Mouse (Mus musculus): ENCODE results near the gene Zbtb37. TPM values are rescaled to one million over a fixed set of nuclear protein-coding genes. Genes with fewer than 3 reads are reported as not detected.
"Not testable (repeated sequence)": the region's sequence is repeated elsewhere in the genome, so short reads cannot be mapped to it uniquely, and the experiment has no call there.

Zbtb37 gene
- polyA plus RNA-seq, 1 experiment from 2014 or later = 8.3 TPM

- peaks cover 6% of the 10 kb centered on the region; the same call in 1 of the 2 replicates for H3K4me1 ChIP-seq
- no peaks in the 10 kb centered on the region for H3K9me3 ChIP-seq (replicated peaks)
- no peak overlapping the region for H3K4me2 ChIP-seq
- peaks cover 47% of the 10 kb centered on the region for H3K36me3 ChIP-seq
- H3K4me3 ChIP-seq (replicated peaks) = no peak overlapping the region
- H3K27ac ChIP-seq = no peak overlapping the region
- WGBS = 91% methylated on average over 3 of the region's 3 CpGs
- no peak for ATAC-seq (replicated peaks; ENCODE audit: low FRiP score)
- no peaks in the 10 kb centered on the region for H3K27me3 ChIP-seq
- H3K9ac ChIP-seq = no peak overlapping the region
Measured at GRCm38 (mm10) chr1:161030058-161030457, 4.6 kb downstream of the Zbtb37 start.

- H3K9me3 ChIP-seq (replicated peaks); H3K9ac ChIP-seq; H3K4me3 ChIP-seq (replicated peaks); H3K27me3 ChIP-seq; H3K4me2 ChIP-seq; H3K27ac ChIP-seq; ATAC-seq (replicated peaks; ENCODE audit: low FRiP score); H3K4me1 ChIP-seq: not testable (repeated sequence)
- 92% methylated on average over 1 of the region's 1 CpGs for WGBS
- peaks cover 47% of the 10 kb centered on the region for H3K36me3 ChIP-seq
Measured at GRCm38 (mm10) chr1:161028427-161028826, 6.2 kb downstream of the Zbtb37 start.

- Histone ChIP-seq H3K4me2 (no peak overlapping the region), H3K27ac (no peak overlapping the region), H3K36me3 (peaks cover 42% of the 10 kb centered on the region), H3K9ac (no peak overlapping the region), H3K27me3 (no peaks in the 10 kb centered on the region), H3K4me1 (no peaks in the 10 kb centered on the region), H3K9me3 (replicated peaks) (no peaks in the 10 kb centered on the region), H3K4me3 (replicated peaks) (no peak overlapping the region)
- ATAC-seq (replicated peaks; ENCODE audit: low FRiP score) = no peak
- WGBS = 87% methylated on average over 2 of the region's 2 CpGs
Measured at GRCm38 (mm10) chr1:161027196-161027595, 7.5 kb downstream of the Zbtb37 start.

GRCm38 (mm10) chr1:161025410-161026210 is 9.0 kb downstream of the Zbtb37 start:
- H3K4me2 ChIP-seq = no peak overlapping the region
- no peak for ATAC-seq (replicated peaks; ENCODE audit: low FRiP score)
- H3K27me3 ChIP-seq = no peaks in the 10 kb centered on the region
- H3K4me3 ChIP-seq (replicated peaks) = no peak overlapping the region
- H3K9ac ChIP-seq = no peak overlapping the region
- no peaks in the 10 kb centered on the region for H3K9me3 ChIP-seq (replicated peaks)
- WGBS = 76% methylated on average over 5 of the region's 5 CpGs
- H3K4me1 ChIP-seq = no peaks in the 10 kb centered on the region
- H3K36me3 ChIP-seq = peaks cover 31% of the 10 kb centered on the region
- H3K27ac ChIP-seq = no peak overlapping the region

- Histone ChIP-seq H3K4me2 (no peak overlapping the region), H3K9me3 (replicated peaks) (no peaks in the 10 kb centered on the region), H3K9ac (no peak overlapping the region), H3K36me3 (peaks cover 39% of the 10 kb centered on the region), H3K27ac (no peak overlapping the region), H3K4me1 (no peaks in the 10 kb centered on the region), H3K27me3 (no peaks in the 10 kb centered on the region), H3K4me3 (replicated peaks) (no peak overlapping the region)
- WGBS = 95% methylated on average over 14 of the region's 14 CpGs
- no peak for ATAC-seq (replicated peaks; ENCODE audit: low FRiP score)
Measured at GRCm38 (mm10) chr1:161020051-161020450, 14.6 kb downstream of the Zbtb37 start.

- H3K9me3 ChIP-seq (replicated peaks) = no peaks in the 10 kb centered on the region
- ATAC-seq (replicated peaks; ENCODE audit: low FRiP score) = no peak
- no peaks in the 10 kb centered on the region for H3K27me3 ChIP-seq
- no peak overlapping the region for H3K9ac ChIP-seq
- no peak overlapping the region for H3K4me3 ChIP-seq (replicated peaks)
- H3K4me1 ChIP-seq = no peaks in the 10 kb centered on the region
- 91% methylated on average over 2 of the region's 2 CpGs for WGBS
- no peak overlapping the region for H3K4me2 ChIP-seq
- no peak overlapping the region for H3K27ac ChIP-seq
- H3K36me3 ChIP-seq = peaks cover 60% of the 10 kb centered on the region
Measured at GRCm38 (mm10) chr1:161016378-161016777, 18.3 kb downstream of the Zbtb37 start.

- no peak for ATAC-seq (replicated peaks; ENCODE audit: low FRiP score)
- Histone ChIP-seq H3K4me3 (replicated peaks) (no peak overlapping the region), H3K27ac (no peak overlapping the region), H3K4me2 (no peak overlapping the region), H3K9ac (no peak overlapping the region), H3K36me3 (peaks cover 43% of the 10 kb centered on the region), H3K4me1 (no peaks in the 10 kb centered on the region), H3K9me3 (replicated peaks) (no peaks in the 10 kb centered on the region), H3K27me3 (no peaks in the 10 kb centered on the region)
- WGBS = 61% methylated on average over 4 of the region's 4 CpGs
Measured at GRCm38 (mm10) chr1:161010436-161010835, 24.2 kb downstream of the Zbtb37 start.

GRCm38 (mm10) chr1:161008038-161008437 is 26.6 kb downstream of the Zbtb37 start:
- H3K4me1 ChIP-seq = no peaks in the 10 kb centered on the region
- 92% methylated on average over 2 of the region's 2 CpGs for WGBS
- no peaks in the 10 kb centered on the region for H3K27me3 ChIP-seq
- peaks cover 42% of the 10 kb centered on the region for H3K36me3 ChIP-seq
- no peak for ATAC-seq (replicated peaks; ENCODE audit: low FRiP score)
- no peak overlapping the region for H3K9ac ChIP-seq
- no peaks in the 10 kb centered on the region for H3K9me3 ChIP-seq (replicated peaks)
- H3K27ac ChIP-seq = no peak overlapping the region
- H3K4me3 ChIP-seq (replicated peaks) = no peak overlapping the region
- H3K4me2 ChIP-seq = no peak overlapping the region

GRCm38 (mm10) chr1:161006471-161006870 is 28.2 kb downstream of the Zbtb37 start:
- Histone ChIP-seq H3K4me3 (replicated peaks) (no peak overlapping the region), H3K9ac (no peak overlapping the region), H3K27ac (no peak overlapping the region), H3K36me3 (peaks cover 29% of the 10 kb centered on the region), H3K9me3 (replicated peaks) (no peaks in the 10 kb centered on the region), H3K4me1 (no peaks in the 10 kb centered on the region), H3K4me2 (no peak overlapping the region), H3K27me3 (no peaks in the 10 kb centered on the region)
- 84% methylated on average over 5 of the region's 5 CpGs for WGBS
- no peak for ATAC-seq (replicated peaks; ENCODE audit: low FRiP score)

- ATAC-seq (replicated peaks; ENCODE audit: low FRiP score) = no peak
- WGBS = 38% methylated on average over 3 of the region's 3 CpGs
- H3K4me1 ChIP-seq = no peaks in the 10 kb centered on the region
Measured at GRCm38 (mm10) chr1:161005526-161005925, 29.1 kb downstream of the Zbtb37 start.

GRCm38 (mm10) chr1:161004942-161005341 is 29.7 kb downstream of the Zbtb37 start:
- Histone ChIP-seq H3K27me3 (no peaks in the 10 kb centered on the region), H3K4me1 (no peaks in the 10 kb centered on the region), H3K4me3 (replicated peaks) (no peak overlapping the region), H3K36me3 (peaks cover 29% of the 10 kb centered on the region), H3K27ac (no peak overlapping the region), H3K9me3 (replicated peaks) (no peaks in the 10 kb centered on the region), H3K4me2 (no peak overlapping the region), H3K9ac (no peak overlapping the region)
- ATAC-seq (replicated peaks; ENCODE audit: low FRiP score) = no peak
- 69% methylated on average over 4 of the region's 4 CpGs for WGBS

More at GRCm38 (mm10) chr1:161005526-161005925, 29.1 kb downstream of the Zbtb37 start:
- Histone ChIP-seq H3K36me3 (peaks cover 29% of the 10 kb centered on the region), H3K9me3 (replicated peaks) (no peaks in the 10 kb centered on the region), H3K9ac (no peak overlapping the region), H3K27ac (no peak overlapping the region), H3K27me3 (no peaks in the 10 kb centered on the region), H3K4me2 (no peak overlapping the region), H3K4me3 (replicated peaks) (no peak overlapping the region)

- Histone ChIP-seq H3K4me1 (no peaks in the 10 kb centered on the region), H3K9ac (no peak overlapping the region), H3K27me3 (no peaks in the 10 kb centered on the region), H3K4me2 (no peak overlapping the region), H3K36me3 (no peaks in the 10 kb centered on the region), H3K4me3 (replicated peaks) (no peak overlapping the region), H3K27ac (no peak overlapping the region), H3K9me3 (replicated peaks) (no peaks in the 10 kb centered on the region)
- no peak for ATAC-seq (replicated peaks; ENCODE audit: low FRiP score)
- WGBS = 77% methylated on average over 6 of the region's 6 CpGs
Measured at GRCm38 (mm10) chr1:160993851-160994250, 40.8 kb downstream of the Zbtb37 start.

GRCm38 (mm10) chr1:160989395-160989794 is 45.3 kb downstream of the Zbtb37 start:
- Histone ChIP-seq H3K27me3 (no peaks in the 10 kb centered on the region), H3K4me2 (no peak overlapping the region), H3K4me3 (replicated peaks) (no peak overlapping the region), H3K9me3 (replicated peaks) (no peaks in the 10 kb centered on the region), H3K4me1 (no peaks in the 10 kb centered on the region), H3K27ac (no peak overlapping the region), H3K9ac (no peak overlapping the region), H3K36me3 (no peaks in the 10 kb centered on the region)
- WGBS = 91% methylated on average over 15 of the region's 15 CpGs
- no peak for ATAC-seq (replicated peaks; ENCODE audit: low FRiP score)
